Mouse (Mus musculus): ENCODE measurements around the gene Nono. TPM values are rescaled to one million over a fixed set of nuclear protein-coding genes. Genes with fewer than 3 reads are reported as not detected.

Gene Nono
- polyA plus RNA-seq, 1 experiment from 2014 or later, result 516 TPM

Other genes starting within 250 kb of the Nono start
- gene Snx12, start 206.8 kb upstream of the Nono start, polyA plus RNA-seq (2016; fragmentation: Nextera tagmentation; extraction: Ambion mirVana), result 48.4 and 53.0 TPM in 2 replicates
- 1.5 and 1.7 TPM in 2 replicates for gene Foxo4, start 174.8 kb upstream of the Nono start, polyA plus RNA-seq (2016; fragmentation: Nextera tagmentation; extraction: Ambion mirVana)
- gene Gm614, start 165.3 kb upstream of the Nono start, polyA plus RNA-seq (2016; fragmentation: Nextera tagmentation; extraction: Ambion mirVana), result not detected in 2 replicates
- gene Il2rg, start 161.1 kb upstream of the Nono start, polyA plus RNA-seq (2016; fragmentation: Nextera tagmentation; extraction: Ambion mirVana), result 3.8 and 5.0 TPM in 2 replicates
- not detected in 2 replicates for gene Gm20489, start 160.3 kb upstream of the Nono start, polyA plus RNA-seq (2016; fragmentation: Nextera tagmentation; extraction: Ambion mirVana)
- 29.0 and 40.2 TPM in 2 replicates for gene Med12, start 155.3 kb upstream of the Nono start, polyA plus RNA-seq (2016; fragmentation: Nextera tagmentation; extraction: Ambion mirVana)
- gene Nlgn3, start 130.2 kb upstream of the Nono start, polyA plus RNA-seq (2016; fragmentation: Nextera tagmentation; extraction: Ambion mirVana), result 32.5 and 32.8 TPM in 2 replicates
- 0.22 and 0.29 TPM in 2 replicates for gene Gjb1, start 52.9 kb upstream of the Nono start, polyA plus RNA-seq (2016; fragmentation: Nextera tagmentation; extraction: Ambion mirVana)
- 37.7 and 41.7 TPM in 2 replicates for gene Zmym3, start 8.5 kb upstream of the Nono start, polyA plus RNA-seq (2016; fragmentation: Nextera tagmentation; extraction: Ambion mirVana)
- gene Itgb1bp2, start 19.8 kb downstream of the Nono start, polyA plus RNA-seq (2016; fragmentation: Nextera tagmentation; extraction: Ambion mirVana), result 6.1 and 7.2 TPM in 2 replicates
- gene Taf1, start 103.4 kb downstream of the Nono start, polyA plus RNA-seq (2016; fragmentation: Nextera tagmentation; extraction: Ambion mirVana), result 17.9 and 20.6 TPM in 2 replicates
- 188 and 190 TPM in 2 replicates for gene Ogt, start 210.7 kb downstream of the Nono start, polyA plus RNA-seq (2016; fragmentation: Nextera tagmentation; extraction: Ambion mirVana)